Mouse (Mus musculus): Measurements from ENCODE around the gene Rbbp5. TPM values are rescaled to one million over a fixed set of nuclear protein-coding genes. Genes with fewer than 3 reads are reported as not detected.

The Rbbp5 gene
- total RNA-seq, 2 experiments from 2014 or later: 21.5 to 23.0 TPM

DNA sequence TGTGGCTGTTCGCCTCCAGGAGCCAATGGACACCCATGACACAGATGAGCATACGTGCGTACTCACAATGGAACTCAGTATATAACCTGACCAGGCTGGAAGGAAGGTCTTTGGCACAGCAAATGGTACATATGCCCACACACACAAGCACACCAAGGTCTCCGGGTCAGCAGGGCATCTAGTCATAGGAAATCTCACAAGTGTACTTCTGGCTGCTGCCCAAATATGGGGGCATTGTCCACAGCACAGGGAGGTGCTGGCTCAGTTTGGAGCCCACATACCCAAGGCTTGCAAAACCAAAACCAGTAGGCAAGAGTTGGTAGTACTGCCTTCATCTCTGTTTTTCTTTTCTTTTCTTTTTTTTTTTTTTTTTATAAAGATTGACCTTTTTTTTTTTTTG, 58.4 kb downstream of the Rbbp5 start:
- no peak for DNase-seq
- intact Hi-C loops (cut with DNase I): no loop called here

DNA sequence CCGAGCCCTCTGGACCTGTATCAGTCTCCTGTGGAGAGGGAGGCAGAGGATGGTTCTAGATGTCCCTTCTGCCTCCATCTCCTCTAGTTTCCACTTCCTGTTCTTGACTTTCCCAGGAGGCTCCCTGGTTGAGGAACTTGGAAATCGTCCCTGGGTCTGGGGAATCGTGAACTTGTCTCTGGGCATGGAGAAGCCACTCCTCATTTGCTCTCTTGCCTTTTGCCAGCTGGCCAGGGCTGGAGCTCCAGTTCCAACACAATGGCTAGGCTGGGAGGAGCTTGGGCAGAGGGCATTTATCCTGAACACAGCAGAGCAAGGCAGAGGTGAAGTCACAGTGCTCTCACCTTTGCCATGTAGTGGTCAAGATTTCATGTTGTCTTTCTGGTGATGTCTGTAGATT, 59.3 kb downstream of the Rbbp5 start:
- no peak for DNase-seq
- intact Hi-C loops (cut with DNase I): no loop called here

DNA sequence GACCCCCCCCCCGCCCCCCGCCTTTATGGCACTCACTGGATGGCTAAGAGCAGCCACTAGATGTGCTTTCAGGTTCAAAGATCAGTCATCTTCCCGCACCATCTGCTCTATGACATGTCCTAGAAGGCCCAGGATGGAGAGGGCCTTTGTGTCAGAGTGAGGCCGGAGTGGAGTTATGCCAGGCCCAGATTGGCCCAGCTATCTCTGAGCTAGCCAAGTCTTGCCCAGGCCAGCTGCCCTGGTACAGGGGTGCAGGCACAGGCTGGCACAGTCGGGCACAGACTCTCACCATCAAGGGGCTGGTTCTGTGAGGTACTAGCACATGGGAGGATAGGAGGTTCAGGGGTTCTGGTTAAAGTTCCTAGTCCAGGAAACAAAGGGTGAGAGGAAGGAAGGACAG, 60.6 kb downstream of the Rbbp5 start:
- intact Hi-C loops (cut with DNase I): no loop called here
- DNase-seq: no peak

DNA sequence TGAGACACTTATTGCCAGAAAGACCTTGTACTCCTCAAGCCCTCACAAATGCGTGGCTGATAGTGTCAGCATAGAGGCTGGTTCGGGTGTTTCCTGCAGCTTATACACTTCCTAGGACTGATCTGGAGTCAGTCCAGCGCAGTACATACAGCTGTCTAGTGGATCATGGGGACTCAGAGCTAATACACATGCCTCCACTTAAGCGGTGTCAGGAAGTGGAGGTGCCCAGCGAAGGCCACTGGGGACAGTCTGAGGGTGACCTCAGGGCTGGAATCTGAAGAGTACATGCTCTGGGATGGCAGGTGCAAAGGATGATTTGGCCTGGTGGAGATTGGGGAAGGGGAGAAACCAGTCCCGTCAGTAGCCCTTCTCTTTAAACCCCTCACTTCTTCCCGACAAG, 63.5 kb downstream of the Rbbp5 start:
- DNase-seq: no peak
- intact Hi-C loops (cut with DNase I): no loop called here

DNA sequence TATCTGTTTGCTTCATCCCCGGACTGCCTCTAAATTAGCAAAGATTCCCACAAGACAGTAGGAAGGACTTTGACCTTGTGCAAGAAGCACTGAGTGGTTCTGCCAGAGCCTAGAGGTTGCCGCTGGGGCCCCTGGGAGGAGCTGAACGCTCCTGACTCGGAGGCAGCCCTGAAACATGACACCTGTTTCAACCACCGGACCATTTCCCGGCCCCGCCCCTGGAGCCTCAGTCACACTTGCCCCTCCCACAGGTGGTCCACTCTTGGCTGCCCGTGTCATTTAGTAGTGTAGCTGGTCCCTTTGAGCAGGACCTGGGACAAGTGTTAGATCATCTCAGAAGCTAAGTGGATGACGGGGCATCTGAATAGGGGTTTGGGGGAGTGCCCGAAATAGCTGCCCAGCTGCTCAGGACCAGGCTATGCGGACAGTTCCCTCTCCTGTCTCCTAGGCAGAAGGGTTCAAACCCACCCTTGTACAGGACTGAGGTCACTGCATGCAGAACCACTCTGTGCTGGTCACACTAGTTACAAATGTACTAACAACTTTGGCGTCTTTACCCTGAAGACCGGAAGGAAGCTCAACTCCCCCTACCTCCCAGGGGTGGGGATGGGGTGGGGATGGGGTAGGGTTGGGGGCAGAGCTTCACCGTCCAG, 64.1 kb downstream of the Rbbp5 start:
- DNase-seq: no peak
- intact Hi-C loops (cut with DNase I): no loop called here

DNA sequence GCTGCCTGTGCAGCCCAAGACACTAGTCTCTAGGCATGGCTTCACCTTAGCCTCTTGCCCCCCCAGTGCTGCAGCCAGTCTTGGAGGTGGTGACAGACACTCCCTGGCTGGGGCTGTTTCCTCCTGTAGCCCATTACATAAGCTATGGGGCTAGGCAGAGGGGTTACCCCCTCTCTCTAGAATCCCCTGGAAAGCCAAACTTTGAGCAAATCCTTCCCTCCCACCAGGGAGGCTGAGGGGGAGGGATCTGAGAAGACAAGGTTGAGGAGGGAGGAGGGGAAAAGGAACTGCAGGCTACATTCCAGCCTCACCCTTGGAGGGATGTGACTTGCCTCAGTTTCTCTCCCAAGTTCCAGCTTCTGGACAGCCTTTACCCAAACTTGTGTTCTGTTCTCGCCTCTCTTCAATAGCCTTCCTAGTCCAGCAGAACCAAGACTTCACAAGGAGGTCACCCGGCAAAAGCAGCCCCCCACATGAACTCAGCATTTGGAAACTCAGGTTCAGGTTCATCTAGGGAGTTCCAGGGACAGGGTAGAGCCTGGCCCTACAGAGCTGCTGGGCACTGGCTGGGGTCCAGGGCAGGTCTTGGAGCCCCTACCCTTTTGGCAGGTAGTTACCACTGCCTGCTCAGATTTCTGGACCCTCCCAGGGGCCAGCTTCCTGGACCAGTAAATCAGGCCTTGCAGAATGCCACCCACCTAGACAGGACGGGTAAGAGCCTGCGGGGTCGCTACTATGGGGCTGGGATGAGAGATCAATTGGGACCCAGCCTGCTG, 64.8 kb downstream of the Rbbp5 start:
- intact Hi-C loops (cut with DNase I): no loop called here
- no peak for DNase-seq

DNA sequence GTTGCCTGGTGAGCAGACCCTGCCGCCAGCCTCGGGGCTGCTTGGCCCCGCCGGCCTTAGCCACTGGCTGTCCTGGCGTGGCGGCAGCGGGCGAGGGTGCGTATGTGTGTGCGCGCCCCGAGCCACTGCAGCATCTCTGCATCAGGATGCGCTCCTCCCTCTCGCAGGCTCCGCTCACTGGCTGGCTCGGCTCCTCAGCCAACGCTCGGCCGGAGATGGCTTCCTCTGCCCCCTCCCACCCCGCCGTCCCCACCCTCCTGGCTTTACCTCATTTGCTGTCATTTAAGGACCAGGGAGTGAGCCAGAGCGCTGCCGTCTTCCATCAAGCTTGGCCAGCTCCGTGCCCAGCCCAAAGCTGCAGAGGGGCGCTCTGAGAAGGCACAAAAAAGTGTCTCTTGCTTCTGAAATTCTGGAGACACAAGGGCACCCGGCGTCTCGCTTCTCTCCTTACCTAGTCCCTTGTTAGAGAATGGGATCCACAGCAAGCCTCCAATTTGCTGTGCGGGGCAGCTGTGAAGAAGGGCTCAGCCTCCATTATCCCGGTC, 65.7 kb downstream of the Rbbp5 start, which contains the start of gene Cntn2:
Cntn2 (minus strand) TSS at position 495 of the 545 bp plus-strand sequence.
- DNase-seq: no peak
- intact Hi-C loops (cut with DNase I): no loop called here

DNA sequence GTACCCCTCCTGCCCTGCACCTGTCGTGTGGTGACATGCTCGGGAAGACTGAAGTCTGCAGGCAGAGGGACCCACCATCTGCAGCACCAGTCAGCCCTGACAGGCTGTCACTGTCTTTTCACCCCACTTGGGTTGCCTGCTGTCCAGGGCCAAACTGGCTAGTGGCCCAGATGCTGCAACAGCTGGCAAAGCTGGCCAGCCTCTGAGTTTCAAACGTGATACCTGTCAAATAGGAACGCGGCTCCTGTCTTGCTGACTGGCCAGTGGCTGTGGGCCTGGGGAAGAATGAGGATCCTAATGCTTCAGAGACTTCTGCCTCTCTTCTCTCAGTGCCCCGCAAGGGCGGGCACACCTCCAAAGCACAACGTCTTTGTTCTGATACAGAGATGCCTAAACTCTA, 66.6 kb downstream of the Rbbp5 start:
- intact Hi-C loops (cut with DNase I): no loop called here
- DNase-seq: peak; percentile 24 to 57

Other genes starting within 250 kb of the Rbbp5 start
- gene Gm10188, start 247.6 kb upstream of the Rbbp5 start, total RNA-seq (2021): not detected
- 10 to 100 TPM; 23.6 to 29.0 TPM for gene Klhdc8a, start 178.7 kb upstream of the Rbbp5 start, total RNA-seq (2021)
- 1 to 10 TPM; 3.6 to 5.4 TPM for gene Nuak2, start 161.2 kb upstream of the Rbbp5 start, total RNA-seq (2021)
- 10 to 100 TPM; 14.8 to 15.4 TPM for gene Tmcc2, start 86.1 kb upstream of the Rbbp5 start, total RNA-seq (2021)
- gene Dstyk, start 59.8 kb upstream of the Rbbp5 start, total RNA-seq (2021): 10 to 100 TPM; 17.7 to 19.0 TPM
- 1 to 10 TPM; 1.5 to 2.0 TPM for gene Tmem81, start 28.9 kb downstream of the Rbbp5 start, total RNA-seq (2021)
- gene Cntn2, start 65.9 kb downstream of the Rbbp5 start, total RNA-seq (2021): 1 to 10 TPM; 3.5 to 4.6 TPM